Mouse (Mus musculus): Measurements from ENCODE around the gene Dnm3.

- TF ChIP-seq ZNF384 (IDR thresholded peaks at IDR 0.05; ENCODE audit: low read depth, low read length) (no peak), CTCF (IDR thresholded peaks at IDR 0.05 in 2 of 3, conservative IDR thresholded peaks at IDR 0.05 in 1 of 3; ENCODE audit: control insufficient read depth in 1 of 3, insufficient read depth in 1 of 3, low read depth in 2 of 3, low read length in 3 of 3, poor library complexity in 1 of 3, severe bottlenecking in 1 of 3) (no peak), MAFK (IDR thresholded peaks at IDR 0.05; ENCODE audit: borderline replicate concordance, low read depth, low read length) (no peak), USF1 (IDR thresholded peaks at IDR 0.05; ENCODE audit: low read depth, low read length) (no peak)
Measured at GRCm38 (mm10) chr1:161980046-161980445, 497.8 kb downstream of the Dnm3 start.
